9 mouse cellular contexts compared by ENCODE assay signal in the genomic region with DNA sequence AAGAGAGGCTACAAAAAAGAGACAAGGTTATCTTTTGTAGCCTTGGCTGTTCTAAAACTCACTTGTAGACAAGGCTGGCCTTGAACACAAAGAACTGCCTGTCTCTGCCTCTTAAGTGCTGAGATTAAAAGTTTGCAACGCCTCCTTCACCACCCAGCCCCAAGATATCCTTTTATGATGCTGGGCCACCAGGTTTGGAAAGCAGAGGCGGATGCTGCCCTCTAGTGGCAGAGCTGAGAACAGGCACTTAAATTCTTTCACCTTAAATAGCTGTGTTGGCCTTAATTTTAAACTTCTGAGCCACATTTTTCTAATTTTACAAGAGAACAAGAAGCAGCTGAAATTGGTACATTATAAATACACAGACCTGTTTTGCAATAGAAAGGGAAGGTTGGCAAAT.
DNase-seq lines count a peak whose midpoint lies in the region; ATAC-seq and TF ChIP-seq lines count a peak whose summit lies in the region.
"Had no signal": no experiment of that assay in that cellular context is flagged by ENCODE, and none has a peak within 500 bp of the region (broad histone marks: within the 10 kb centered on the region; RNA-seq: fewer than 3 reads in every experiment).

No protein-coding gene starts in this region.

- intact Hi-C loops in left cerebral cortex, postnatal 36 days (cut with DNase I), result no loop called here

- no peak for TF ChIP-seq EP300 in stomach, postnatal 0 days (optimal IDR thresholded peaks at IDR 0.05)

- no peaks in the 10 kb centered on the region for H3K27me3 ChIP-seq in midbrain, embryonic 14.5 days (ENCODE audit: control insufficient read depth, insufficient read depth, low read length)
- H3K27me3 ChIP-seq in midbrain, embryonic 16.5 days (ENCODE audit: control insufficient read depth, insufficient read depth, low read depth, low read length), result peaks cover 2% of the 10 kb centered on the region; the same call in 1 of the 2 replicates
- H3K27me3 ChIP-seq in embryonic facial prominence, embryonic 10.5 days (replicated peaks; ENCODE audit: low read depth, poor library complexity, severe bottlenecking), result peaks cover 44% of the 10 kb centered on the region
- no peaks in the 10 kb centered on the region for H3K27me3 ChIP-seq in stomach, postnatal 0 days (ENCODE audit: control insufficient read depth, insufficient read depth, low read length)
- H3K27me3 ChIP-seq: hindbrain, embryonic 15.5 days had no signal

- peak; percentile 86 for TF ChIP-seq CTCF in stomach, postnatal 0 days (IDR thresholded peaks at IDR 0.05; ENCODE audit: low read depth)

- no peak overlapping the region for H3K27ac ChIP-seq in midbrain, embryonic 14.5 days (replicated peaks; ENCODE audit: low read depth, low read length)
- H3K27ac ChIP-seq in midbrain, embryonic 16.5 days (ENCODE audit: low read length), result no peak overlapping the region
- no peak overlapping the region for H3K27ac ChIP-seq in embryonic facial prominence, embryonic 10.5 days (replicated peaks)
- no peak overlapping the region for H3K27ac ChIP-seq in stomach, postnatal 0 days (replicated peaks)
- H3K27ac ChIP-seq: hindbrain, embryonic 15.5 days had no signal

- no peak for ATAC-seq in cerebellum, adult (ENCODE audit: insufficient number of reproducible peaks, low FRiP score, low TSS enrichment)
- no peak for ATAC-seq in midbrain, embryonic 14.5 days (ENCODE audit: low FRiP score, low TSS enrichment)
- no peak for ATAC-seq in midbrain, embryonic 16.5 days
- ATAC-seq in stomach, postnatal 0 days (ENCODE audit: low FRiP score, low TSS enrichment), result no peak

- H3K9ac ChIP-seq in midbrain, embryonic 14.5 days (replicated peaks; ENCODE audit: low read length), result no peak overlapping the region
- H3K9ac ChIP-seq in midbrain, embryonic 16.5 days (ENCODE audit: low read depth, low read length), result no peak overlapping the region
- H3K9ac ChIP-seq in stomach, postnatal 0 days (ENCODE audit: low read length), result no peak overlapping the region
- H3K9ac ChIP-seq: hindbrain, embryonic 15.5 days had no signal

- no peak overlapping the region for H3K4me2 ChIP-seq in midbrain, embryonic 14.5 days (ENCODE audit: low read length)
- H3K4me2 ChIP-seq in midbrain, embryonic 16.5 days (ENCODE audit: low read length), result no peak overlapping the region
- H3K4me2 ChIP-seq in stomach, postnatal 0 days (replicated peaks; ENCODE audit: low read depth), result no peak overlapping the region
- H3K4me2 ChIP-seq: hindbrain, embryonic 15.5 days had no signal

- H3K4me1 ChIP-seq in midbrain, embryonic 14.5 days (ENCODE audit: control insufficient read depth, insufficient read depth, low read length), result no peaks in the 10 kb centered on the region
- no peaks in the 10 kb centered on the region for H3K4me1 ChIP-seq in midbrain, embryonic 16.5 days (ENCODE audit: control insufficient read depth, insufficient read depth, low read length)
- H3K4me1 ChIP-seq in embryonic facial prominence, embryonic 10.5 days, result 0 out of 2 replicates have a peak, but pooled peaks cover 2% of the 10 kb centered on the region
- H3K4me1 ChIP-seq in stomach, postnatal 0 days (replicated peaks; ENCODE audit: control insufficient read depth, insufficient read depth), result no peaks in the 10 kb centered on the region

- no peaks in the 10 kb centered on the region for H3K36me3 ChIP-seq in midbrain, embryonic 14.5 days (ENCODE audit: control insufficient read depth, insufficient read depth, low read length)
- H3K36me3 ChIP-seq in midbrain, embryonic 16.5 days (ENCODE audit: control insufficient read depth, insufficient read depth, low read length), result no peaks in the 10 kb centered on the region
- H3K36me3 ChIP-seq in embryonic facial prominence, embryonic 10.5 days (replicated peaks), result no peaks in the 10 kb centered on the region
- H3K36me3 ChIP-seq in stomach, postnatal 0 days (ENCODE audit: control insufficient read depth, insufficient read depth, low read length), result no peaks in the 10 kb centered on the region
- H3K36me3 ChIP-seq: hindbrain, embryonic 15.5 days had no signal

- H3K4me3 ChIP-seq in midbrain, embryonic 14.5 days (replicated peaks; ENCODE audit: low read depth, low read length), result no peak overlapping the region
- no peak overlapping the region for H3K4me3 ChIP-seq in midbrain, embryonic 16.5 days (ENCODE audit: low read depth, low read length)
- no peak overlapping the region for H3K4me3 ChIP-seq in embryonic facial prominence, embryonic 10.5 days
- no peak overlapping the region for H3K4me3 ChIP-seq in stomach, postnatal 0 days (ENCODE audit: low read depth, low read length)
- H3K4me3 ChIP-seq: hindbrain, embryonic 15.5 days had no signal

- DNase-seq in cerebellum, postnatal 14 days, result peak; percentile 32 to 35
- peak; percentile 74 for DNase-seq in midbrain, embryonic 14.5 days
- DNase-seq in embryonic facial prominence, embryonic 10.5 days (ENCODE audit: low spot score), result peak; percentile 66
- peak; percentile 33 for DNase-seq in stomach, postnatal 0 days (ENCODE audit: low spot score)
- no peak for DNase-seq in left cerebral cortex, postnatal 36 days (ENCODE audit: low spot score in 2 of 2)
- DNase-seq in ovary, adult 18-20 months (ENCODE audit: low spot score), result no peak

- no peaks in the 10 kb centered on the region for H3K9me3 ChIP-seq in midbrain, embryonic 14.5 days (ENCODE audit: control insufficient read depth, low read length)
- H3K9me3 ChIP-seq in midbrain, embryonic 16.5 days (replicated peaks; ENCODE audit: control insufficient read depth, low read length, poor library complexity, severe bottlenecking), result no peaks in the 10 kb centered on the region
- no peaks in the 10 kb centered on the region for H3K9me3 ChIP-seq in embryonic facial prominence, embryonic 10.5 days
- H3K9me3 ChIP-seq in stomach, postnatal 0 days (ENCODE audit: control insufficient read depth, low read length), result no peaks in the 10 kb centered on the region
- H3K9me3 ChIP-seq: hindbrain, embryonic 15.5 days had no signal

- 0% methylated on average over 2 of the region's 2 CpGs for WGBS in midbrain, embryonic 14.5 days
- 5% methylated on average over 2 of the region's 2 CpGs for WGBS in midbrain, embryonic 16.5 days
- 7% methylated on average over 2 of the region's 2 CpGs for WGBS in embryonic facial prominence, embryonic 10.5 days
- 7% methylated on average over 2 of the region's 2 CpGs for WGBS in stomach, postnatal 0 days

Comparison
In these comparisons a context has a peak if more than half of its experiments do, and no peak if none do; other contexts are left out.
1. DNase-seq: peak in cerebellum, postnatal 14 days (2 of 2), midbrain, embryonic 14.5 days (single experiment), embryonic facial prominence, embryonic 10.5 days (single experiment) and stomach, postnatal 0 days (single experiment); none in left cerebral cortex, postnatal 36 days (0 of 2) and ovary, adult 18-20 months (single experiment).